Mouse (Mus musculus): ENCODE results near the gene Rad50. TPM values are rescaled to one million over a fixed set of nuclear protein-coding genes. Genes with fewer than 3 reads are reported as not detected.
A peak's percentile ranks its signal among the peaks of the same experiment; 100 is the strongest.

Gene Rad50
- polyA plus RNA-seq, 1 experiment from 2014 or later = 19.1 TPM

- H3K4me3 ChIP-seq = no peak overlapping the region
- peaks cover 39% of the 10 kb centered on the region for H3K4me1 ChIP-seq
- H3K9me3 ChIP-seq = no peaks in the 10 kb centered on the region
- no peak overlapping the region for H3K4me2 ChIP-seq
- H3K27me3 ChIP-seq (replicated peaks) = no peaks in the 10 kb centered on the region
- 49% methylated on average over 9 of the region's 9 CpGs for WGBS
- H3K9ac ChIP-seq = no peak overlapping the region
- H3K27ac ChIP-seq (replicated peaks) = no peak overlapping the region
- no peak for ATAC-seq (ENCODE audit: extremely low read depth, insufficient number of reproducible peaks, low FRiP score, low TSS enrichment)
- H3K36me3 ChIP-seq = peaks cover 33% of the 10 kb centered on the region
Measured at GRCm38 (mm10) chr11:53656558-53657202, 50.4 kb downstream of the Rad50 start.

- H3K27me3 ChIP-seq (replicated peaks) = no peaks in the 10 kb centered on the region
- peaks cover 42% of the 10 kb centered on the region for H3K4me1 ChIP-seq
- peak; percentile 82; the same call in 1 of the 2 replicates for ATAC-seq (ENCODE audit: extremely low read depth, insufficient number of reproducible peaks, low FRiP score, low TSS enrichment)
- H3K9ac ChIP-seq = peak overlapping the region; percentile 59
- peak overlapping the region; percentile 30 for H3K4me2 ChIP-seq
- H3K4me3 ChIP-seq = no peak overlapping the region
- 10% methylated on average over 5 of the region's 5 CpGs for WGBS
- no peaks in the 10 kb centered on the region for H3K9me3 ChIP-seq
- H3K27ac ChIP-seq (replicated peaks) = peak overlapping the region; percentile 73
- peaks cover 44% of the 10 kb centered on the region for H3K36me3 ChIP-seq
Measured at GRCm38 (mm10) chr11:53655043-53655442, 52.1 kb downstream of the Rad50 start.

GRCm38 (mm10) chr11:53652427-53652826 is 54.7 kb downstream of the Rad50 start:
- H3K9me3 ChIP-seq = no peaks in the 10 kb centered on the region
- H3K4me3 ChIP-seq = no peak overlapping the region
- H3K4me1 ChIP-seq = peaks cover 35% of the 10 kb centered on the region
- H3K27me3 ChIP-seq (replicated peaks) = no peaks in the 10 kb centered on the region
- no peak overlapping the region for H3K9ac ChIP-seq
- no peak for ATAC-seq (ENCODE audit: extremely low read depth, insufficient number of reproducible peaks, low FRiP score, low TSS enrichment)
- no peak overlapping the region for H3K4me2 ChIP-seq
- 82% methylated on average over 2 of the region's 2 CpGs for WGBS
- peaks cover 61% of the 10 kb centered on the region for H3K36me3 ChIP-seq
- H3K27ac ChIP-seq (replicated peaks) = no peak overlapping the region

- no peak overlapping the region for H3K9ac ChIP-seq
- 81% methylated on average over 4 of the region's 4 CpGs for WGBS
- no peak overlapping the region for H3K4me2 ChIP-seq
- peaks cover 26% of the 10 kb centered on the region for H3K4me1 ChIP-seq
- no peak overlapping the region for H3K27ac ChIP-seq (replicated peaks)
- H3K27me3 ChIP-seq (replicated peaks) = no peaks in the 10 kb centered on the region
- H3K9me3 ChIP-seq = no peaks in the 10 kb centered on the region
- no peak overlapping the region for H3K4me3 ChIP-seq
- H3K36me3 ChIP-seq = peaks cover 61% of the 10 kb centered on the region
- no peak for ATAC-seq (ENCODE audit: extremely low read depth, insufficient number of reproducible peaks, low FRiP score, low TSS enrichment)
Measured at GRCm38 (mm10) chr11:53651441-53651840, 55.7 kb downstream of the Rad50 start.

GRCm38 (mm10) chr11:53644017-53644416 is 63.1 kb downstream of the Rad50 start:
- no peaks in the 10 kb centered on the region for H3K27me3 ChIP-seq (replicated peaks)
- no peak overlapping the region for H3K27ac ChIP-seq (replicated peaks)
- no peak overlapping the region for H3K9ac ChIP-seq
- H3K4me2 ChIP-seq = no peak overlapping the region
- peaks cover 8% of the 10 kb centered on the region; the same call in 1 of the 2 replicates for H3K36me3 ChIP-seq
- H3K4me3 ChIP-seq = no peak overlapping the region
- peaks cover 8% of the 10 kb centered on the region for H3K4me1 ChIP-seq
- no peaks in the 10 kb centered on the region for H3K9me3 ChIP-seq
- 82% methylated on average over 5 of the region's 5 CpGs for WGBS
- no peak for ATAC-seq (ENCODE audit: extremely low read depth, insufficient number of reproducible peaks, low FRiP score, low TSS enrichment)

- Histone ChIP-seq H3K4me3 (no peak overlapping the region), H3K27ac (replicated peaks) (no peak overlapping the region), H3K4me1 (peaks cover 8% of the 10 kb centered on the region), H3K9ac (no peak overlapping the region), H3K36me3 (no peaks in the 10 kb centered on the region), H3K9me3 (no peaks in the 10 kb centered on the region), H3K4me2 (no peak overlapping the region), H3K27me3 (replicated peaks) (peaks cover 5% of the 10 kb centered on the region)
- no peak for ATAC-seq (ENCODE audit: extremely low read depth, insufficient number of reproducible peaks, low FRiP score, low TSS enrichment)
- 65% methylated on average over 12 of the region's 12 CpGs for WGBS
Measured at GRCm38 (mm10) chr11:53642744-53643279, 64.3 kb downstream of the Rad50 start.

- Histone ChIP-seq H3K36me3 (no peaks in the 10 kb centered on the region), H3K4me1 (peaks cover 20% of the 10 kb centered on the region), H3K4me3 (no peak overlapping the region), H3K4me2 (no peak overlapping the region), H3K27ac (replicated peaks) (no peak overlapping the region), H3K9me3 (no peaks in the 10 kb centered on the region), H3K9ac (no peak overlapping the region), H3K27me3 (replicated peaks) (peaks cover 42% of the 10 kb centered on the region)
- WGBS = 75% methylated on average over 10 of the region's 10 CpGs
- no peak for ATAC-seq (ENCODE audit: extremely low read depth, insufficient number of reproducible peaks, low FRiP score, low TSS enrichment)
Measured at GRCm38 (mm10) chr11:53637803-53638260, 69.3 kb downstream of the Rad50 start.

- no peak overlapping the region for H3K9ac ChIP-seq
Measured at GRCm38 (mm10) chr11:53637046-53637802, 69.9 kb downstream of the Rad50 start.

GRCm38 (mm10) chr11:53636183-53636646 is 70.9 kb downstream of the Rad50 start:
- Histone ChIP-seq H3K9me3 (no peaks in the 10 kb centered on the region), H3K4me1 (peaks cover 18% of the 10 kb centered on the region), H3K4me2 (peak overlapping the region; percentile 80), H3K4me3 (peak overlapping the region; percentile 50), H3K36me3 (no peaks in the 10 kb centered on the region), H3K27me3 (replicated peaks) (peaks cover 42% of the 10 kb centered on the region), H3K9ac (peak overlapping the region; percentile 76), H3K27ac (replicated peaks) (no peak overlapping the region)
- ATAC-seq (ENCODE audit: extremely low read depth, insufficient number of reproducible peaks, low FRiP score, low TSS enrichment) = no peak
- WGBS = 1% methylated on average over 40 of the region's 40 CpGs

More at GRCm38 (mm10) chr11:53637046-53637802, 69.9 kb downstream of the Rad50 start:
- H3K27me3 ChIP-seq (replicated peaks) = peaks cover 42% of the 10 kb centered on the region
- peak overlapping the region; percentile 13; the same call in 1 of the 2 replicates for H3K4me3 ChIP-seq
- no peaks in the 10 kb centered on the region for H3K9me3 ChIP-seq
- H3K4me2 ChIP-seq = peak overlapping the region; percentile 45
- no peak overlapping the region for H3K27ac ChIP-seq (replicated peaks)
- H3K4me1 ChIP-seq = peaks cover 18% of the 10 kb centered on the region
- no peak for ATAC-seq (ENCODE audit: extremely low read depth, insufficient number of reproducible peaks, low FRiP score, low TSS enrichment)
- WGBS = 19% methylated on average over 21 of the region's 21 CpGs
- H3K36me3 ChIP-seq = no peaks in the 10 kb centered on the region

GRCm38 (mm10) chr11:53635590-53636182 is 71.4 kb downstream of the Rad50 start:
- H3K36me3 ChIP-seq = no peaks in the 10 kb centered on the region
- no peak overlapping the region for H3K27ac ChIP-seq (replicated peaks)
- H3K4me3 ChIP-seq = peak overlapping the region; percentile 50
- H3K27me3 ChIP-seq (replicated peaks) = peaks cover 42% of the 10 kb centered on the region
- 35% methylated on average over 9 of the region's 9 CpGs for WGBS
- no peak for ATAC-seq (ENCODE audit: extremely low read depth, insufficient number of reproducible peaks, low FRiP score, low TSS enrichment)
- peak overlapping the region; percentile 80 for H3K4me2 ChIP-seq
- no peaks in the 10 kb centered on the region for H3K9me3 ChIP-seq
- peak overlapping the region; percentile 76 for H3K9ac ChIP-seq
- peaks cover 18% of the 10 kb centered on the region for H3K4me1 ChIP-seq

- Histone ChIP-seq H3K4me2 (no peak within 1 kb of the TSS), H3K27ac (replicated peaks) (no peak within 1 kb of the TSS), H3K4me1 (peaks cover 18% of the 10 kb centered on the region), H3K9me3 (no peaks in the 10 kb centered on the region), H3K4me3 (no peak within 1 kb of the TSS), H3K36me3 (no peaks in the 10 kb centered on the region), H3K9ac (no peak within 1 kb of the TSS), H3K27me3 (replicated peaks) (peaks cover 42% of the 10 kb centered on the region)
- WGBS = 83% methylated on average over 8 of the region's 8 CpGs
- no peak for ATAC-seq (ENCODE audit: extremely low read depth, insufficient number of reproducible peaks, low FRiP score, low TSS enrichment)
Measured at GRCm38 (mm10) chr11:53634556-53634955, 72.6 kb downstream of the Rad50 start, which contains the start of gene Il13. TSS of gene Il13 (minus strand) at chr11:53634702.

All from heart, embryonic 13.5 days (tissue).